Mouse (Mus musculus) liver, adult (tissue): Measurements from ENCODE around the gene Inpp5f.

ENCODE experiments used
- GATA4 ChIP-seq: IDR thresholded peaks from 2 replicates; pipeline ENCODE4 v1.6.1; 2014; ENCODE audit warnings: mild to moderate bottlenecking, low read length; ENCODE audit not compliant: insufficient replicate concordance

The Inpp5f gene

DNA sequence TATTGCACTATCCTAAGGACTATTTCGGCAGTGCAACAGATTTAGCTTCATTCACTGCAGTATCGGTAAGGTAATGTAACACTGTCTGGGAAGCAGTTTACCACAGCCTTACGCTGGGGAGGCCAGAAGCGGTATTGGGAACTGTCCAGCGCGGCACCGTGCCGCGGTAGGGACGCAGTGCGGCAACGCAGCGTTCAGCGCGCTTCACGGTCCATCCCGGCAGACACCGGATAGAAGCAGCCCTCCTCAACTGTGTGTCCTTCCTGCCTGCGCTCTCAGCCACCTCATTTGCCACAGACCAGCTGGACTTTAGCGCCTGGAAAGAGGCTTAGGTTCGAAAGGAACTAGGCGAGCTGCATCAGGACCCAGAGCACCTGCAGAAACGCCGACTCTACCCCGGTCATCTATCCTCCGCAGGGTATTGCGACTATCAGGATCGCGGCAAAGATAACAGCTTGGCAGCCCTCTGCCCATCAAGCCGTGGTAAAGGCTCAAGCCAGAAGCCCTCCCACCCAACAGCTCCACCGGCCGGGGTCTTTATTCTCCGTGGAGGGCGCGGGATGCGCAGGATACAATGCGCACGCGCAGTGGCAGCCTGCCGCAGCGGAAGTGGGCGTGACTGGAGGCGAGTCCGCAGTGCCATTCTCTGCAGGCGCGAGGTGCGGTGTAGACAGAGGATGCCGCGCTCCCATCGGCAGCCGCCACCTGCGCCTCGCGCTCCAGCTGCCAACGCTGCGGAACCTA, 76.9 kb downstream of the Inpp5f start:
- TF ChIP-seq GATA4 = no peak

DNA sequence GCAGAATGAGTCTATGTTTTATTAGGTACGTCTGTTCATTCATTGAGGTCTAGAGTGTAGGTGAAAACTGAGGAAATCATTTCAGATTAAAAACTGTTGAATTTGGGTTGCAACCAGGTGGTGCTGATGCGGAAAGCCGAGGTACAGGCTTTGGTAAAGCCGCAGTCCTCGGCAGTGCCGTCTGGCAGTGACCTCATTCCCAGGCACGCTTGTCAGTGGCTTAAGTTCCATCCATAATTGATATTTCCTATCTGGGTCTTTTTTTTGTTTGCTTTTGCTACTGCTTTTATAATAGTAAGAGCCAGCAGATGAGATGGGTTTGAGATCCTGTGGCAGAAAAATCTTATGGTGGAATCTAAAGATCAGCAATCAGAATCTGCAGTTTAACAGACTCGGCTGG, 78.2 kb downstream of the Inpp5f start:
- TF ChIP-seq GATA4 = no peak

DNA sequence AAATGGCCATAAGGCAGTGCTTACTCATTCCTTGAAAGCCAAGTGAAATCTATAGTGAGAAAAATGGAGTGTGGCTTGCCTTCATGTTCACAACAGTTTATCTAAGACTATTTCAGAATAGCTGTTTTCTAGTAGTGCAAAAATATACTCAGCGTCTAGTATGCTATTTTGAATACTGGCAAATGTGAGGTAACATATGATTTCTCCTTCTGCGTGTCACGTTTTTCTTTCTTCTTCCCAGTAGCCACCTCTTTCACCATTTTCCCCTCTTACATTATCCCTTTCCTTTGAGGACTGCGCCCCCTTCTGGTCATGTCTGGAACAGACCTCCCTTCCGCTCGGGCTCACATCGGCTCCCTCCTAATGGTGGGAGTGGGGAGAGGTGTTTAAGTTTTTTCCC, 78.9 kb downstream of the Inpp5f start:
- TF ChIP-seq GATA4 = no peak

DNA sequence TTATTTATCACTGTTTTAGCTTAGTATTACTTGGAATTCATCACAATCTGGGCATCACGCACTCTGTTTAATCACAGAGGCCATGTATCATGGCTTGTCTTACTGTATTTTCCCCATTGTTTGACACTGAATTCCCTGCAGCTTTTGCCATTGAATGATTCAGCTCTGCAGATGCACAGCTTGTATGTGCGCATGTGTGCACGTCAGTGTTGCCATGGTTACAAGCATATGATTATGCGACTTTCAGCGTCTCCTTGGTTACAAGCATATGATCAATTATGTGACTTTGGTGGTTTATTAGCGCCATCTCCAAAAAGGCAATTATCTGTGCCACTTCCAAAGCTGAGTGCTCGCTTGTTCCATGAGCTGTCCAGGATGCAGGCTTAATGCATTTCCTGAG, 79.7 kb downstream of the Inpp5f start:
- no peak for TF ChIP-seq GATA4

DNA sequence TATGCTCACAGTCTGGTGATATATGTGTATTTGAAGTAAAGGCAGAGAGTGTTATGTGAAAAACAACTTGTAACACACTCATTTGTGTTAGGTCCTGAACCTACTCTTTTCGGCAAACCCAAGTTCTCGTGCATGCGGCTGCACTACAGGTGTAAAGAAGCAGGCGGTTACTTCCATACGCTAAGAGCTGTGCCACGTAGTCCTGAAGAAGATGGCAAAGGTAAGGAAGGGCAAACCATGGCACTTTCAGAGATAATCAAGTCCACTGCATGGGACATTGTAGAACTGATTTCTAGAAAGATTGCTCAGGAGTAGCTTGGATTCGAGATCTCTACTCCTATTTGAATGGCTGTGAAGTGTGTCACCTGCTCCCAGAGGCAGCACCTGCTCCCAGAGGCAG, 81.0 kb downstream of the Inpp5f start:
- no peak for TF ChIP-seq GATA4

DNA sequence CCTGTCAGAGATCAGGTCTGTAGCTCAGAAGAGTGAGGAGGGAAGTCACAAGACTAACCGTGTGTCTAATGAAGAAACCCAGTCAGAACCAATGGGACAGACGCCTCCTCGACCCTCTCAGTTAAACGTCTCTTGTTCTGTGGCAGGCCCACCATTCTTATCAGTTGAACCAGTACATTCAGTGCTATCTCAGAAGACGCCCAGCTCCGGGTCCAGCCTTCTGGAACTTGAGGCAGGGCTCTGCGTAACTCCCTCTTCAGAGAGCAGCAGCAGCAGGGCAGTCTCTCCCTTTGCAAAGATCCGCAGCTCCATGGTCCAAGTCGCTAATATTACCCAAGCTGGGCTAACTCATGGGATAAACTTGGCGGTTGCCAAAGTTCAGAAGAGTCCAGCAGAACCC, 83.7 kb downstream of the Inpp5f start:
- no peak for TF ChIP-seq GATA4

DNA sequence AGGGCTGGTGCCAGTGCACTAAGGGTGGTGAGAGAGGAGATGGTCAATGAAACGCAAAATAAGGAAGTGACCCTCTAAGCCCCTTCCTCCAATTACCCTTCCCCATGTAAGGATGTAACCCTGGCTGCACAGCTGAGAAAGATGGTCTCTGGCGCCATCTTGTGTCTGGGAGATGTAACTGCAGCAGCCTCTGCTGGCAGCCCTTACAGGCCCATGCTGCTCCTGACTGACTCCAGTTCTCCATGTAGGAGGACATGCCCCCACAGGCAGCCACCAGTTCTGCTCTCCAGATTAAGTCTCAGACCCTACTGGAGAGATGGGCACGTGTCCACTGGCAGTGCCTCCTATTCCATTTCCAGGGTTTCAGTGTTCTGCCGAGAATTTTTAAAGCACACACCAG, 94.6 kb downstream of the Inpp5f start:
- no peak for TF ChIP-seq GATA4

DNA sequence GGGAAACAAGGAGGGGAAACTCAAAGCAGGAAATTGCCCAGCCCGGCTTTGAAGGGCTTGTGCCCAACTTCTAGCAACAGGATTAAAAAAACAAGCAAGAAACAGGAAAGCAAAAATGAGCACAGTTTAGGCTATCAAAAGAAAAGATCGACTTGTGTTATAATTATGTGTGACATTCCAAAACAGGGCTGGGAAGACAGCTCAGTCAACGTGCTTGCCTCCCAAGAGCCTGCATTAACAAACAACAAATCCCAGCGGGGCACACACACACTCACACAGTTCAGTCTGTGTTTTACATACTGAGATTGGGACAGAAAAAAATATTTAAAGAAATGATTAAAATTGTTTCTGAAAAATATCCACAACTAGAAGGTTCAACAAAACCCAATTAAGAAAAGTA, 106.9 kb downstream of the Inpp5f start:
- no peak for TF ChIP-seq GATA4

DNA sequence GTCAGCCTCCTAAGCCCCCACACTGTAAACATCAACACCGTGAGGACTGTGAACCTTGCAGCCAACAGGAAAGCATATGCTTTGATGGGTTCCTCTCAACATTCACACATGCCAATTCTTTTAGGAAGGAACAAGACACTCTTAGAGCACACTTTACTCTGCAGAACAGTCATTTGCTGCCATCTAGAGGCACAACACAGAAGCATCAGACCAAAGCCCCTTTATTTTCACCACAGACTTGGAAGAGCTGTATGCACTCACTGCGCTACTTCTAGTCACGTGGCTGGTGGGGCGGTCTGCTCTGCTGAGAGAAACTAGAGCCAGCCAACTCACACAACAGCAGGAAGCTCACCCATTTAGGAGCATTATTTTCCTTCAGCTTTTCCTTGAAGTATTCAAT, 113.6 kb downstream of the Inpp5f start:
- TF ChIP-seq GATA4 = no peak

DNA sequence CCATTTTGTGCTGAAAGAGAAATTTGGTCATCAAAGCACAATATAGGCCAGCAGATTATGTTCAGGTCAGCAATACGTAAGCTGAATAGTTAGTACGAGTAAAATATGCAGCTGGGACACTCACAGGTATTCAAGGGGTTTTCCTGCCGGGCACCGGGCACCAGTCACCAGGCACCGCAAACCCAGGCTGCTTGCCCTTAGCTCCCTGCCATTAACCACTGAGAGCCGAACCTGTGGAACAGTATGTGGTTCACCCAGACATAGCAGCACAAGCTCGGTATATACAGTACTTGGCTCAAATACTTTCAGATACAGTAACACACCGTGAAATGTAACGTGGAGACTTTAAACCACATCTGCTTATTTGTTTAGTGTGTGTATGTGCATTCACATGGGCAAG, 114.1 kb downstream of the Inpp5f start:
- TF ChIP-seq GATA4 = no peak

DNA sequence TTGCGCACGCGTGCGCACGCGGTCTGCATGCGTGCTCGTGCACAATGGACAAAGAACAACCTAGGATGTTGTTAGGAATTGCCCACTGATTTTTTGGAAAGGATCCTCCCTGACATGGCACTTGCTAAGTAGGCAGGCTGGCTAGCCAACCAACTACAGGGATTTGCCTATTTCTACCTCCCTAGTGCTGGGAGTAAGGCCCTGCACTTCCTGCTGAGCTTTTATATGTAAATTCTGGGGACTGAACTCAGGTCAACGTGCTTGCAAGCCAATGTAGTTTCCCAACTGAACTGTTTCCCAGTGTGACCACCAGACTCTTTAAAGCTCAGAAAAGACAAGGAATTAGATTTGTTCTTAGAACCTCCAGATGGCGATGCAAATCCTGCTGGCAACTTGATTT, 115.9 kb downstream of the Inpp5f start:
- TF ChIP-seq GATA4 = no peak

DNA sequence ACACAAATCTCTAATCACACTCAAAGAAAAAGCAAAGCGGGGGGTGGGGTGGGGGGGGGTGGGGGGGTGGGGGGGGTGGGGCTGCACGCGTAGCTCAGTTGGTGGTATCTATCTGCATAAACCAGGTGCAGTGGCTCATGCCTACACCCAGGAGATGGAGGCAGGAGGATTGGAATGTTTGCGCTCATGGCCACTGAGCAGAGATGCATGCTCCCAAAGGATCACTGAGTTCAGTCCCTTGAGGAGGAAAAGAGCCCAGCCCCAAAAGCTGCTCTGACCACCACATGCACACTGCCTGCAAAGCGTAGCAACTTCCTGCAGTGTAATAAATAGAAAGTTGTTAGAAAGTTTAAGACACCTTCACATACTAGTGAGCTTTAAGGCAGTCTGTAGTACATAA, 116.6 kb downstream of the Inpp5f start:
- TF ChIP-seq GATA4 = no peak

DNA sequence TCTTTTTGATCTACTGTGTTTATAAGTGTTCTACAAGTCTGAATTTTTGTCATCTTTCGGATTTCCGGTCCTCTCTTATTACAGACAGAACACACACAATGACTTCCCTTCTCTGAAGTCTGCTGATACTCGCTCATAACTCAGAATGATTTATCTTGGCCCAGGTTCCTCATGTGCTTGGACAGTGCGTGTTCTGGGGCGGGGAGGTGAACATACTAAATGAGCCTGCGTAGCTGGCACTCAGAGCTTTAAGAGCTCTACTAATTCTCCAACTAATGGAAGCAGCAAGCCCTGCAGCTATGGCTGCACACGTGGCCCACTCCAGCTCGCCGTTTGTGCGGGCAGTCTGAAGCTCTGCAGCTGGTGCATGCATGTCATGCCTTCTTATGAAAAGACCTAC, 117.6 kb downstream of the Inpp5f start:
- no peak for TF ChIP-seq GATA4

DNA sequence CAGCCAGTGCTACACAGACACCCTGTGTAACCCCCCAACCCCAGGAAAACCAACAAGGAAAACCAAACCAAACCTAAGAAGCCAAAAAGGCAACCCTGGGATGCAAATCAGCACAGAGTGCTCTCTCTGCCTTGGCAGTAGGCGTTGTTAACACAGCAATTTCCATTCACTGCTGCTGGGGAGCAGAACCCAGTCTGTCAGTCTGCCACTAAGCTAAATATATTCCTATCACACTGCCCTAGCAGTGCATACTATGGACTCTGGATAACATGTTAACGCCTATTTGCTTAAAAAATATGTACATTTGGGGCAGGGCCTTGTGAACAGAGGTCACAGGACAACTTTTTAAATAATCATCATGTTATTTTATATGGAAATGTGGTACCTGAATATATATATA, 120.5 kb downstream of the Inpp5f start:
- TF ChIP-seq GATA4 = no peak

DNA sequence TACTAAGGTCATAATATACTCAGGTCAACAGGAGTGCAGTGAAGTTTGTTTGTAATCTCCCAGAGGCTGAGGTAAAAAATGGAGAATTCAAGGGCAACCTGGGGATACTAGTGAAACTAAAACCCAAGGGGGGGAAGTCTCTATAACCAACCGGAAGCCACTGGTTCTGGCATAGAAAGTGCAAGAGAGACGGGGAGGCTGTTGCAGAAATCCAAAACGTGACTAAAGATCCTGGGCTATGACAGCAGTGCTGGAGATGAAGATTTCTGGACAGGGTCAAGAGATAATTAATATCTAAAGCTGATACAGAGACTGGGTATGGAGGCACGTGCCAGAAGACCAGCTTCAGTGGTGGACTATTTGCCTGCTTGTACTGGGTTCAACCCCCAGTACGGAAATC, 126.9 kb downstream of the Inpp5f start:
- no peak for TF ChIP-seq GATA4

DNA sequence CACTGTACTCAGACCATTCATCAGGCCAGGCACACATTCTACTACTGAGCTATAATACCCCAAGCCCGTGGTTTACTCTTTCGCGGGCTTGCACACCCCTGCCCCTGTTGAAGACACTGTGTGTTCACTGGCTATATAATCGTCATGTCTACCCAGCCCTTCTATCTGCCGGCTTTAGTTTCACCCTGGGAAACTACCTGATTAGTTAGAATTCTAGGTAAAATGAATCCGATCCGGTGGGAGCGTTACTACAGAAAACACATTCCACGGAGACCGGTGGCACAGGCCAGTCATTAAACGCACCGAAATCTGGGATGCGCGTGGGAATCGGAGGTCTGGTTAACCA, 128.0 kb downstream of the Inpp5f start:
- TF ChIP-seq GATA4 = no peak

DNA sequence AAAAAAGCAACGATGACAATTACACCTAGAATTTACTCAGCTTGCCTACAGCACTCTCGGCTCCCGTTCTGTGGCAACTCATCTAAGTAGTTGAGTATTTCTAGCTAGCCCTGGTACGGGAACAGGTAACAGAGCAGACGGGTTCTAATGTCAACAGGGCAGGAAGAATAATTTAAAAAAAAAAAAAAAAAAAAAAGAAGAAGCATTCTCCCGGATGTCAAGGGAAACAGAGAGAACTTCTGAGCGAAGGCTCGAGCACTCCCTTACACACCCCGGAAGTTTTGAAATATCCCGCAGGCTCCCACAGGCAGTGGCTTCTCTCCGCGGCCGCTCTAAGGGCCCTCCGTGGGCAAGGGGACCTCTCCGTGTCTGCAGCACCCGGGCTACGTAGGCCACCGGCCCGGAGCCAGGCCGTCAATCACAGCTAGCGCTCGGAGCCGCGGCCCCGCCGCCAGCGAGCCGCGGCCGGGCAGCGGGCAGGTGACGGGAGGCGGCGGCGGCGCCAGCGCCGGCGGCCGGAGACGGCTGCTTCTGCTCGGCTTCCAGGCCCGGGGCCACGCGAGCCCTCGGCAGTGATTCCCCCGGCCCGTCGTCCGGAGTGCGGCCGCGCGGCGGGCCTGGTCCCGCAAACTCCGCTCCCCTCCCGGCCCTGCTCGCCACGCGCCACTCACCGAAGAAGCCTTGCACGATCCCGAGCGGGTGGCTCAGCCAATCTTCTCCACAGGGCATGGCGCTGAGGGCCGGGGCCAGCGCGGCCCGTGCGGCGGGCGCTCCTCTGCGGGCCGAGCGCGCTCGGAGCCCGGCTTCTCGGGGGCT, 128.5 kb downstream of the Inpp5f start:
- TF ChIP-seq GATA4 = no peak
